Mouse (Mus musculus): ENCODE results near the gene Galnt7. TPM values are rescaled to one million over a fixed set of nuclear protein-coding genes. Genes with fewer than 3 reads are reported as not detected.

The Galnt7 gene
- polyA plus RNA-seq, 1 experiment from 2014 or later, result 3.7 TPM

DNA sequence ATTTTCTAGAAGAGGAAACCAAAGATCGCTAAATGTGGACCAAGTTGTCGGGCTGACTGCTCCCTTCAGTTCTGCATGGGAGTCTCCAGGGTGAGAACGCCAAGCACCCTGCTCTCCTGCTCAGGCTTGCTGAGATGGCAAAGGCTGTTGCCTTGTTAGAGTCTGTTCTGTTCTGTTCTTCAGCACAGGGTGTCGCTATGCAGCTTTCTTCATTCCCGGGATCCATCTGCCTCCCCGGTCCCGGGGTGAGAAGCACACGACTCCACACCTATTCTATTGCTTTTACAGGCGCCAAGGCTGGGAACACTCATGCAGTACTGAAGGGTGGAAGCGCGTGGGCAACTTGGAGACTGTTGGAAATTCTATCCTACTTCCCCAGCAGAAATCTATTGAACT, 83.4 kb downstream of the Galnt7 start:
- Histone ChIP-seq H3K4me1 (ENCODE audit: control insufficient read depth, low read depth, low read length) (no peaks in the 10 kb centered on the region), H3K27ac (ENCODE audit: low read length) (no peak overlapping the region), H3K27me3 (ENCODE audit: control insufficient read depth, insufficient read depth, low read depth, low read length) (no peaks in the 10 kb centered on the region), H3K4me2 (ENCODE audit: low read depth, low read length) (no peak overlapping the region), H3K4me3 (ENCODE audit: low read depth, low read length) (no peak overlapping the region), H3K9me3 (replicated peaks; ENCODE audit: control insufficient read depth, low read length) (no peaks in the 10 kb centered on the region), H3K36me3 (ENCODE audit: control insufficient read depth, insufficient read depth) (no peaks in the 10 kb centered on the region), H3K9ac (ENCODE audit: low read depth, low read length) (no peak overlapping the region)
- no peak for ATAC-seq (ENCODE audit: low read depth)
- WGBS (ENCODE audit: insufficient replicate concordance), result 55% methylated on average over 11 of the region's 11 CpGs

DNA sequence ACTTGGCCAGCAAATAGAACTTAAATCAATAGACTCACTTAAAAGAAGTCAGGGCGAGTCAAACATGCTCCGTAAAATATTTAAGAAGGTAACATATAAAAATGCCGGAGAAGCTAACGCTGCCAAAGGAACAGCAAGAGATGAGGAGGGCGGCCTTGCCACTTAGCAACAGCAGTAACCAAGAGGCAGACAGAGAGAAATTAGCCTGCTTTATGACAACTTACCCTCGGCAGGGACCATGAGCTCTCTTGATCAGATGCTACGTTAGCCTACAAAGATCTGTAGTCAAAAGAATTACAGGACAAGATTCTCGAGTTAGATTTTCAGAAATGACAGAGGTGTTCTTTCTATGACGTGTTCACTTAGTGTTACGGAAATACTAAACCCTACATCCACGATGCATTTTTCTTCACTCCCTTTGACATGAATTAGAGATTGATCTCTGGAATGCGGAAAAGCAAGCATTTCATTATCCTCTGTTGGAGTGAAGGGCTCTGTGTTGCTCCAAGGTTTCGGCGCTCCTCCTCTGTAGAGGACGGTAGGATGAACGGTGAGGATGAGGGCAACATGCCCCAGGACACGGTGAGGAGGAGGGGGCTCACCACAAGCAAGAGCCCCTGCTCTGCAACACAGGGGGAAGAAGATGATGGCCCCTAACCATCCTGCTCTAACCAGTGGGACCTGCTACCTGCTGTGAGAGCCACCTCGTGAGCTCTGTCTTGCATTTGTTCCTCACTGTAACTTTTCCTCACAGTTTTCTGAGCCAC, 84.0 kb downstream of the Galnt7 start:
- H3K27ac ChIP-seq (ENCODE audit: low read length), result no peak overlapping the region
- no peak overlapping the region for H3K4me2 ChIP-seq (ENCODE audit: low read depth, low read length)
- H3K4me1 ChIP-seq (ENCODE audit: control insufficient read depth, low read depth, low read length), result no peaks in the 10 kb centered on the region
- H3K27me3 ChIP-seq (ENCODE audit: control insufficient read depth, insufficient read depth, low read depth, low read length), result no peaks in the 10 kb centered on the region
- H3K9ac ChIP-seq (ENCODE audit: low read depth, low read length), result no peak overlapping the region
- H3K4me3 ChIP-seq (ENCODE audit: low read depth, low read length), result no peak overlapping the region
- 80% methylated on average over 18 of the region's 18 CpGs for WGBS (ENCODE audit: insufficient replicate concordance)
- ATAC-seq (ENCODE audit: low read depth), result no peak
- no peaks in the 10 kb centered on the region for H3K36me3 ChIP-seq (ENCODE audit: control insufficient read depth, insufficient read depth)
- H3K9me3 ChIP-seq (replicated peaks; ENCODE audit: control insufficient read depth, low read length), result no peaks in the 10 kb centered on the region

DNA sequence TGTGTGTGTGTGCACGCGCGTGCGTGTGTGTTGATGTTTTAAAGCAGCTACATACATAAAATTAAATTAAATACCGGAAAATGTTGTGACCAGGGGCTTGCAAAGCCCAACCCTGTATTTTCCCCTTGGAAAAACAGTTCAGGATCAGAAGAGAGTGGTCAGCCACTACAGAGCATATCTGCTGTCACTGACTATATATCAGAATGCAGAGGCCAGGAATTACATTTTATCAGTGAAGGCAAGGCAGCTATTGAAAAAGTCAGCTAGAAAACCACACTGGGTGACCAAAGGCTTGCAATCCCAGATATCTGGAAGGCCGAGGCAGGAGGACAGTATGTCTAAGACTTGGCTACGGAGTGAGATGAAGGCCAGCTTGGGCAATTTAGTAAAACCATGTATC, 84.8 kb downstream of the Galnt7 start:
- H3K4me3 ChIP-seq (ENCODE audit: low read depth, low read length), result no peak overlapping the region
- no peak overlapping the region for H3K4me2 ChIP-seq (ENCODE audit: low read depth, low read length)
- H3K27me3 ChIP-seq (ENCODE audit: control insufficient read depth, insufficient read depth, low read depth, low read length), result no peaks in the 10 kb centered on the region
- no peak overlapping the region for H3K27ac ChIP-seq (ENCODE audit: low read length)
- no peaks in the 10 kb centered on the region for H3K9me3 ChIP-seq (replicated peaks; ENCODE audit: control insufficient read depth, low read length)
- WGBS (ENCODE audit: insufficient replicate concordance), result 81% methylated on average over 7 of the region's 7 CpGs
- ATAC-seq (ENCODE audit: low read depth), result no peak
- H3K4me1 ChIP-seq (ENCODE audit: control insufficient read depth, low read depth, low read length), result no peaks in the 10 kb centered on the region
- no peaks in the 10 kb centered on the region for H3K36me3 ChIP-seq (ENCODE audit: control insufficient read depth, insufficient read depth)
- no peak overlapping the region for H3K9ac ChIP-seq (ENCODE audit: low read depth, low read length)

DNA sequence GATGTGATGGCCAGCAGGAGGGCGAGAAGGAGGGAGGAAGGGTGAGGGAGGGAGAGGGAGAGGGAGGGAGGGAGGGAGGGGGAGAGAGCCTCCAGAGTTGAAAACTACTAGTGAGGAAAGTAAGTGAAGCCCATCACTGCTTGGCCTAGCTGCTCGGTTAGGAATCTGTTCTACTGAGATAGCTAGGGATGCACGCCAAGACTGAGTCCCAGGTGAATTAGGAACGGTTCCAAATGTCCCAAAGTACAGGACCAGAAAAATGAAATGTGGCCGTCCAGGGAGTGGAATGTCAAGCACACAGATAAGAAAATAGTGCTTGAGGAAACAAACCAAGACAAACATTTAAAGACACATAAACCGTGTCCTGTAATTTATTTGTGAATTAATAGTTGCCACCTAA, 87.8 kb downstream of the Galnt7 start:
- H3K4me1 ChIP-seq (ENCODE audit: control insufficient read depth, low read depth, low read length), result no peaks in the 10 kb centered on the region
- WGBS (ENCODE audit: insufficient replicate concordance), result 61% methylated on average over 6 of the region's 6 CpGs
- H3K27ac ChIP-seq (ENCODE audit: low read length), result no peak overlapping the region
- no peak overlapping the region for H3K4me3 ChIP-seq (ENCODE audit: low read depth, low read length)
- no peak overlapping the region for H3K4me2 ChIP-seq (ENCODE audit: low read depth, low read length)
- no peak for ATAC-seq (ENCODE audit: low read depth)
- H3K9me3 ChIP-seq (replicated peaks; ENCODE audit: control insufficient read depth, low read length), result no peaks in the 10 kb centered on the region
- H3K27me3 ChIP-seq (ENCODE audit: control insufficient read depth, insufficient read depth, low read depth, low read length), result no peaks in the 10 kb centered on the region
- H3K9ac ChIP-seq (ENCODE audit: low read depth, low read length), result no peak overlapping the region
- no peaks in the 10 kb centered on the region for H3K36me3 ChIP-seq (ENCODE audit: control insufficient read depth, insufficient read depth)

DNA sequence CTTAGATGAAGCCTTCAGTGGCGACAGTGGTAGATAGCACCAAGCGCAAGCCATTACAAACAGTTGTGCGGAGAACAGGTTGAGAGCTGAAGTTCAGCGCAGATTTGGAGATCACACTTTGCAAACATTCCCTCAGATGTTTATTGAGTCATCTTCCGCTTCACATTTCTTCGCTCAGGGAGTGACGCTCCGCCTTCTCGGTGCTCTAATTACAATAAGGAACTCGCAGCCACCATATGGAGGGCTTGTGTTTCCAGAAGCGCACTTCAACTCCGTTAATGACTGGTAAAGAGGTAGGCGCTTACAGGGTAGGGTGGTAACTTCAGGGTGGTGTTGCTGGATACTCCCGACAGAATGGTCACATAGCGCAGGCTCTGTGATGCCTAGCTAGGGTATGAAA, 89.1 kb downstream of the Galnt7 start:
- Histone ChIP-seq H3K27ac (ENCODE audit: low read length) (no peak overlapping the region), H3K9me3 (replicated peaks; ENCODE audit: control insufficient read depth, low read length) (no peaks in the 10 kb centered on the region), H3K9ac (ENCODE audit: low read depth, low read length) (no peak overlapping the region), H3K27me3 (ENCODE audit: control insufficient read depth, insufficient read depth, low read depth, low read length) (no peaks in the 10 kb centered on the region), H3K4me2 (ENCODE audit: low read depth, low read length) (no peak overlapping the region), H3K4me1 (ENCODE audit: control insufficient read depth, low read depth, low read length) (no peaks in the 10 kb centered on the region), H3K36me3 (ENCODE audit: control insufficient read depth, insufficient read depth) (no peaks in the 10 kb centered on the region), H3K4me3 (ENCODE audit: low read depth, low read length) (no peak overlapping the region)
- WGBS (ENCODE audit: insufficient replicate concordance), result 84% methylated on average over 15 of the region's 15 CpGs
- no peak for ATAC-seq (ENCODE audit: low read depth)

DNA sequence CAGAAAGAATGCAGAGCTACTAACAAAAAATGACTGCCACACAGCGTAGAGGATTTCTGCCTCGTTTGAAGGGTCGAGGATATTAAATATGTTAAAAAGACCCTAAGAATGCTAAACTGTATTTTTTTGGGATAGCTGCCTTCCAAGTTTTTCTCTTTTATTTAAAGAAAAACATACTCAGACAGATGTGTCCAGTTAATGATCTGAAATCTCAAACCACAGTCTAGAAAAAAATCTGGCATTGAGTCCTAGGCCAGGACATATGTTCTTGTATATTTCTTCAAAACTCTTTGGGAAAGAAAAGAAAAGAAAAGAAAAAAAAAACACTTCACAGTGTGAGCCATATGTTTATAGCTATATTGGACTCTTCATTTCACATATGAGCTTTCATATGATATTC, 90.1 kb downstream of the Galnt7 start:
- Histone ChIP-seq H3K27me3 (ENCODE audit: control insufficient read depth, insufficient read depth, low read depth, low read length) (no peaks in the 10 kb centered on the region), H3K9ac (ENCODE audit: low read depth, low read length) (no peak overlapping the region), H3K9me3 (replicated peaks; ENCODE audit: control insufficient read depth, low read length) (no peaks in the 10 kb centered on the region), H3K36me3 (ENCODE audit: control insufficient read depth, insufficient read depth) (no peaks in the 10 kb centered on the region), H3K4me3 (ENCODE audit: low read depth, low read length) (no peak overlapping the region), H3K4me2 (ENCODE audit: low read depth, low read length) (no peak overlapping the region), H3K27ac (ENCODE audit: low read length) (no peak overlapping the region), H3K4me1 (ENCODE audit: control insufficient read depth, low read depth, low read length) (no peaks in the 10 kb centered on the region)
- 74% methylated on average over 3 of the region's 3 CpGs for WGBS (ENCODE audit: insufficient replicate concordance)
- ATAC-seq (ENCODE audit: low read depth), result no peak

DNA sequence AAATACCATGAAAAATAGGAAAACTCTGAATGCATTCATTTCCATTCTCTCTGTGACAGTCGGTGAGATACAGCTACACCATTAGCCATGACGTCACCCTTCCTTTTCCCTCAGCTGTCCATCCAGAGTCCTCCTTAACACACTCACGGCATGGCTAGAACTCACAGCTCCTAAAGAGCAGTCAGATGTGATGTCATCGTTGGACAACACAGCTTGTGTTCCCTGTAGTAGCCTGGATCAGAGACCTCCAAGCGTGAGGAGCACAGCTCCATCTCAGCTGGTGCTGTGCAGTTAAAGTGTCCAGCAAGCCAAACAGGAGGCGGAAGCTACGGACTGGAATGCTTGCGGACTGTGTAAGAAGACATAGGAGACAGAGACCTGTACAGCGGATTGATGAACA, 91.9 kb downstream of the Galnt7 start:
- Histone ChIP-seq H3K4me1 (ENCODE audit: control insufficient read depth, low read depth, low read length) (no peaks in the 10 kb centered on the region), H3K9ac (ENCODE audit: low read depth, low read length) (no peak overlapping the region), H3K4me2 (ENCODE audit: low read depth, low read length) (no peak overlapping the region), H3K27me3 (ENCODE audit: control insufficient read depth, insufficient read depth, low read depth, low read length) (no peaks in the 10 kb centered on the region), H3K36me3 (ENCODE audit: control insufficient read depth, insufficient read depth) (no peaks in the 10 kb centered on the region), H3K4me3 (ENCODE audit: low read depth, low read length) (no peak overlapping the region), H3K9me3 (replicated peaks; ENCODE audit: control insufficient read depth, low read length) (no peaks in the 10 kb centered on the region), H3K27ac (ENCODE audit: low read length) (no peak overlapping the region)
- 80% methylated on average over 9 of the region's 9 CpGs for WGBS (ENCODE audit: insufficient replicate concordance)
- no peak for ATAC-seq (ENCODE audit: low read depth)

DNA sequence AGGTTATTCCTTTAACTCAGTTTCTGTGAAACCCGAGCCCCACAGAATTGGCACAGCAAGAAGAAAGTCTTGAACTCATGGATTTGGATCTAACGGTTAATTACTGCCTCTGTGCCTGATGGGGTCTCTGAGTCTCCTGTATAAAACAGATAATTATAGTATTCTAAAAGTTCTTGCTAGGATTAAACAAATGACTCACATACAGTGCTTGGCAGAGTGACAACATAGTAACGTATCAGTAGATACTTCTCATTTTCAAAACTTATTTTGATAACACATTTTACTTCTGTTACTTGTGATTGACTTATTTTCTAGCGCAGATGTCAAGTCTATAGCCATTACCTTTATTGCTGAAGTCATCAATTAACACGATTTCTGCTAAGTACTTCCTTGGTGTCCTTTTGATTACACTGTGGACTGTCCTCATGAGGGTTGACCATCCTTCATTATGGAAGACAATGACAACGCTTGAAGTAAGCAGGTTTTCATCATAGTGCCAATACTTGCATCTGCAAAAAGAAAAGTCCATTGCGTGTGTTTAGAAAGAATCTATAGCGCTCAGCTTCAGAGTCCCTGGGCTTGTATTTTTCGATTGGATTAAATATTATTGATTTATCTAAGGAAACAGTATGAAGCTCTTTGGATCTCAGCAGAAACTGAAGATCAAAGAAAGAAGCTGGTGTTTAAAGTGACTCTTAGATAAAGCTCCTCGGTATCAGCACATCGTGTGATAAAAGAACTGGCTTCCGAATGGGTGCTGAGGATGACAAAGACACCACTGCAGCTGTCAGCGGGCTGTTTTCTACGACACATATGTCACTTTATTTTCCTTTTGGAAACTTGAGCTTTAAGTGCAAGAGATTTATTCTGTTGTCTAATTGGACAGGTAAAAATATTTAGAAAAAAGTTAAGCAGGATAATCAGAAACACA, 100.5 kb downstream of the Galnt7 start:
- Histone ChIP-seq H3K4me1 (ENCODE audit: control insufficient read depth, low read depth, low read length) (no peaks in the 10 kb centered on the region), H3K27ac (ENCODE audit: low read length) (no peak overlapping the region), H3K4me3 (ENCODE audit: low read depth, low read length) (no peak overlapping the region), H3K9me3 (replicated peaks; ENCODE audit: control insufficient read depth, low read length) (no peaks in the 10 kb centered on the region), H3K9ac (ENCODE audit: low read depth, low read length) (no peak overlapping the region), H3K36me3 (ENCODE audit: control insufficient read depth, insufficient read depth) (no peaks in the 10 kb centered on the region), H3K4me2 (ENCODE audit: low read depth, low read length) (no peak overlapping the region), H3K27me3 (ENCODE audit: control insufficient read depth, insufficient read depth, low read depth, low read length) (no peaks in the 10 kb centered on the region)
- no peak for ATAC-seq (ENCODE audit: low read depth)
- WGBS (ENCODE audit: insufficient replicate concordance), result 72% methylated on average over 14 of the region's 14 CpGs

DNA sequence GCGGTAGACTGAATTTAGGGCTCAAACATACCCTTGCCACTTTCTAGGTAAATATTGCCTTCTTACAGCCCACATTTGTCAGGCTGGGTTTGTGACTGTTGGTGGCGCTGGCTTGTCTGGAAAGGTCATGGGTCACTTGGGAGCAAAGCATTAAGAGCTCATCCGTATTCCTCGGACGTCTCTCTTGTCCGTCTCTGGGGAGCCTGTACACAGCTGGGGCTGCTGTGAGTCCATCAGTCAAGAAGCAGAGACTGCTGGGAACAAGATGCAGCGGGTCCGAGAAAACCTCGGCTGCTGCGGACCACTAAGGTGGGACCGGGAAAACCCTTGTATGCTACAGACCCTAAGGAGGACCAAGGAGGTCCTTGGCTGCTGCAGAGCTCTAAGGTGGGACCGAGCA, 105.3 kb downstream of the Galnt7 start:
- no peaks in the 10 kb centered on the region for H3K36me3 ChIP-seq (ENCODE audit: control insufficient read depth, insufficient read depth)
- whole genome bisulfite sequencing (ENCODE audit: insufficient replicate concordance), result 82% methylated on average over 12 of the region's 12 CpGs
- no peak overlapping the region for H3K9ac ChIP-seq (ENCODE audit: low read depth, low read length)
- H3K27me3 ChIP-seq (ENCODE audit: control insufficient read depth, insufficient read depth, low read depth, low read length), result no peaks in the 10 kb centered on the region
- no peak overlapping the region for H3K4me3 ChIP-seq (ENCODE audit: low read depth, low read length)
- H3K4me1 ChIP-seq (ENCODE audit: control insufficient read depth, low read depth, low read length), result no peaks in the 10 kb centered on the region
- ATAC-seq (ENCODE audit: low read depth), result no peak
- no peak overlapping the region for H3K27ac ChIP-seq (ENCODE audit: low read length)
- H3K9me3 ChIP-seq (replicated peaks; ENCODE audit: control insufficient read depth, low read length), result no peaks in the 10 kb centered on the region
- no peak overlapping the region for H3K4me2 ChIP-seq (ENCODE audit: low read depth, low read length)

All from liver, embryonic 16.5 days (tissue).